Mouse (Mus musculus): Measurements from ENCODE around the gene Ovca2. TPM values are rescaled to one million over a fixed set of nuclear protein-coding genes. Genes with fewer than 3 reads are reported as not detected.

The Ovca2 gene
- polyA plus RNA-seq, 1 experiment from 2014 or later, result 24.9 TPM

DNA sequence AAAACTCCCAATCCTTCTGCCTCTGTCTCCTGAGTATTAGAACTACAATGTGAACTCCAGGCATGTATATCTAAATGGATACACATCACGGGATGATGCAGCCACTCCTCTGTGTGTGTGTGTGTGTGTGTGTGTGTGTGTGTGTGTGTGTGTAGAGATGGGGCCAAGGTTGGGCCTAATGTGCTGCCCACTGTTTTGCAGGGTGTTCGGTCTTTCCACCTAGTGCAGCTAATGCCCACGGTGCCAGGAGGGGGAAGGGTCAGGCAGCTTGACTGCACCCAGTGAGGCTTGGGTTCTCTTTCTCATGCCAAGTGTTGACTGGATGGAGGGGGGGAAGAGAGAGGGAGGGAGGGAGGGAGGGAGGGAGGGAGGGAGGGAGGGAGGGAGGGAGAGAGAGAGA lies 34.2 kb upstream of the Ovca2 start:
- no peak overlapping the region for H3K9ac ChIP-seq (ENCODE audit: low read depth, low read length)
- 55% methylated on average over 3 of the region's 3 CpGs for WGBS
- H3K27ac ChIP-seq (ENCODE audit: low read depth, low read length), result peak overlapping the region; percentile 34; the same call in 1 of the 2 replicates
- peaks cover 55% of the 10 kb centered on the region for H3K4me1 ChIP-seq (replicated peaks; ENCODE audit: control insufficient read depth, insufficient read depth, low read length)
- H3K4me3 ChIP-seq (ENCODE audit: low read depth, low read length), result no peak overlapping the region
- ATAC-seq (replicated peaks; ENCODE audit: low FRiP score), result no peak
- DNase-seq (ENCODE audit: low spot score), result no peak
- no peaks in the 10 kb centered on the region for H3K36me3 ChIP-seq (ENCODE audit: control insufficient read depth, insufficient read depth, low read length)
- H3K27me3 ChIP-seq (replicated peaks; ENCODE audit: control insufficient read depth, insufficient read depth, low read length), result 0 out of 2 replicates have a peak, but pooled peaks cover 13% of the 10 kb centered on the region
- H3K9me3 ChIP-seq (ENCODE audit: control insufficient read depth, low read length), result no peaks in the 10 kb centered on the region
- no peak overlapping the region for H3K4me2 ChIP-seq

DNA sequence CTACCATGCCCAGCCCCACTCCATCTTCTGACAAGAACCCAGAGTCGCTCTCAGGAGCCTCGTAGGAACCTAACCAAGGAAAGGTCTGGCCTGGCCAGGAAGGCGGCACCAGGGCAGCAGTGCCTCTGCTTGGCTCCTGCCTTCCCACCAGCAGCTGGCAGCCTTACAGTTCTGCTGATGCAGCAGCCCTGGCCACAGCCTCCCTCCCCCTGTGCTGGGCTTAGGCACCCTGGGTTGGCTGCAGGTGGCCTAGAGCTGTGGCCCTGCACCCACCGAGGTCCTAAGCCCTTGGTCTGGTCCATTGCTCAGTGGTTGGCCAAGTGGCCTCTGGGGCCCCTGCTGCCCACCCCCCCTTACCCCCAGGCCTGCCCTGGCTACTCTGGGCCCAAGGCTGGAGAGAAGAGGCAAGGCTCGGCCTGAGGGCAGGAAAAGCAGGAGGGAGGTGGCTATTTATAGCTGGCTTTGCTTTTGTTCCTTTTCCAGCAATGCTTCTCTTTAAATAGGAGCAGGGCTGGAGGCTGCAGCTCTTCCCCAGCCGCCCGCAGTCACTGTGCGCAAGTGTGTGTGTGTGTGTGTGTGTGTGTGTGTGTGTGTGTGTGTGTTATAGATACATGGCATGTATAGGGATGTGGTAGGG lies 33.5 kb upstream of the Ovca2 start:
- Histone ChIP-seq H3K4me1 (replicated peaks; ENCODE audit: control insufficient read depth, insufficient read depth, low read length) (peaks cover 55% of the 10 kb centered on the region), H3K4me3 (ENCODE audit: low read depth, low read length) (no peak overlapping the region), H3K27me3 (replicated peaks; ENCODE audit: control insufficient read depth, insufficient read depth, low read length) (0 out of 2 replicates have a peak, but pooled peaks cover 13% of the 10 kb centered on the region), H3K36me3 (ENCODE audit: control insufficient read depth, insufficient read depth, low read length) (no peaks in the 10 kb centered on the region), H3K27ac (ENCODE audit: low read depth, low read length) (peak overlapping the region; percentile 49; the same call in 1 of the 2 replicates), H3K4me2 (no peak overlapping the region; the same call in 1 of the 2 replicates), H3K9me3 (ENCODE audit: control insufficient read depth, low read length) (no peaks in the 10 kb centered on the region), H3K9ac (ENCODE audit: low read depth, low read length) (no peak overlapping the region)
- no peak for DNase-seq (ENCODE audit: low spot score)
- ATAC-seq (replicated peaks; ENCODE audit: low FRiP score), result no peak
- 62% methylated on average over 8 of the region's 8 CpGs for WGBS

DNA sequence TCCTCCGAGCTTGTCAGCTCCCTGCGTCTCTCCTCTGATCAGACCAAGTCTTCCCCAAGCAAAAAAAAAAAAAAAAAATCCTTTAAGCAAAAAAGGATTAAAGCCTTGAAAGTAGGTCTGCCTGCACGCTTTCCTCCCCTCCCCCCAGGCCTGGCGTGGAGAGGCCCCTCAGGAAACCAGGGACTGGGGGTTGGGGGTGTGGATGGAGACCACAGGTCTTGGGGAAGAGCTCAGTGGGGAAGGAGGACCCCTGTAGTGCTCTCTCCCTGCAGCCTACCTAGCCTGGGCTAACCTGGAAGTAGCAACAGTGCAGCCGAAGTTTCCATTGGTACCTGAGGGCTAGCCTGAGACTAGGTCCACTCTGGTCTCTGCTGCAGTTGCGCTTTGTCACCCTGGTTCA lies 32.1 kb upstream of the Ovca2 start:
- peaks cover 53% of the 10 kb centered on the region for H3K4me1 ChIP-seq (replicated peaks; ENCODE audit: control insufficient read depth, insufficient read depth, low read length)

GRCm38 (mm10) chr11:75210093-75210492 lies 31.5 kb upstream of the Ovca2 start:
- no peak overlapping the region for H3K4me3 ChIP-seq (ENCODE audit: low read depth, low read length)
- 46% methylated on average over 4 of the region's 4 CpGs for WGBS
- H3K9me3 ChIP-seq (ENCODE audit: control insufficient read depth, low read length), result no peaks in the 10 kb centered on the region
- DNase-seq (ENCODE audit: low spot score), result no peak
- 0 out of 2 replicates have a peak, but pooled peaks cover 9% of the 10 kb centered on the region for H3K27me3 ChIP-seq (replicated peaks; ENCODE audit: control insufficient read depth, insufficient read depth, low read length)
- H3K36me3 ChIP-seq (ENCODE audit: control insufficient read depth, insufficient read depth, low read length), result no peaks in the 10 kb centered on the region
- H3K4me1 ChIP-seq (replicated peaks; ENCODE audit: control insufficient read depth, insufficient read depth, low read length), result peaks cover 50% of the 10 kb centered on the region
- ATAC-seq (replicated peaks; ENCODE audit: low FRiP score), result peak; percentile 85
- peak overlapping the region; percentile 51 for H3K4me2 ChIP-seq
- H3K9ac ChIP-seq (ENCODE audit: low read depth, low read length), result peak overlapping the region; percentile 60
- H3K27ac ChIP-seq (ENCODE audit: low read depth, low read length), result peak overlapping the region; percentile 72

More for the DNA sequence above, 32.1 kb upstream of the Ovca2 start:
- DNase-seq (ENCODE audit: low spot score), result no peak
- no peaks in the 10 kb centered on the region for H3K36me3 ChIP-seq (ENCODE audit: control insufficient read depth, insufficient read depth, low read length)
- no peak overlapping the region for H3K4me3 ChIP-seq (ENCODE audit: low read depth, low read length)
- H3K27ac ChIP-seq (ENCODE audit: low read depth, low read length), result peak overlapping the region; percentile 30; the same call in 1 of the 2 replicates
- 46% methylated on average over 6 of the region's 6 CpGs for WGBS
- no peaks in the 10 kb centered on the region for H3K9me3 ChIP-seq (ENCODE audit: control insufficient read depth, low read length)
- peak overlapping the region; percentile 51 for H3K9ac ChIP-seq (ENCODE audit: low read depth, low read length)
- H3K4me2 ChIP-seq, result peak overlapping the region; percentile 51; the same call in 1 of the 2 replicates
- no peak for ATAC-seq (replicated peaks; ENCODE audit: low FRiP score)
- H3K27me3 ChIP-seq (replicated peaks; ENCODE audit: control insufficient read depth, insufficient read depth, low read length), result 0 out of 2 replicates have a peak, but pooled peaks cover 13% of the 10 kb centered on the region

DNA sequence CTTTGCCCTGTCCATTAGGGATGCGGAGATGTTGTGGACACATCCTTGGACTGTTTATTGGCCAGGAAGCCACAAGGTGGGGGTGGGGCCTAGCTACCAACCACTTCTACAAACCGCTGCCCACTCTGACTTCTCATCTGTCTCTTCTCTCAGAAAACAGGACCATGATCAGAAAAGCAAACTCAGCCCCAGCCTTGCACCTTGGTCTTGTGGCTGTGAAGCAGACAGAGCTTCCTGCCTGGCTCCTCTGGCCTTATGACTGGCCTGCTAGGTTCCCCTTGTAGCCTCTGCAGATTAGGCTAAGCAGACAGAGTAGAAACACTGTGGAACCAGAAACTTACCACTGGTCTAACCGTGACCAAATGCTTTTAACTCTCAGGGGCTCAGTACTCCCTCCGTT lies 30.7 kb upstream of the Ovca2 start:
- H3K9ac ChIP-seq (ENCODE audit: low read depth, low read length), result peak overlapping the region; percentile 60; the same call in 1 of the 2 replicates
- H3K9me3 ChIP-seq (ENCODE audit: control insufficient read depth, low read length), result no peaks in the 10 kb centered on the region
- ATAC-seq (replicated peaks; ENCODE audit: low FRiP score) (no peak), DNase-seq (ENCODE audit: low spot score) (no peak)
- H3K4me1 ChIP-seq (replicated peaks; ENCODE audit: control insufficient read depth, insufficient read depth, low read length), result peaks cover 54% of the 10 kb centered on the region
- H3K27ac ChIP-seq (ENCODE audit: low read depth, low read length), result peak overlapping the region; percentile 72
- H3K4me2 ChIP-seq, result peak overlapping the region; percentile 51
- no peaks in the 10 kb centered on the region for H3K36me3 ChIP-seq (ENCODE audit: control insufficient read depth, insufficient read depth, low read length)
- H3K27me3 ChIP-seq (replicated peaks; ENCODE audit: control insufficient read depth, insufficient read depth, low read length), result 0 out of 2 replicates have a peak, but pooled peaks cover 9% of the 10 kb centered on the region
- H3K4me3 ChIP-seq (ENCODE audit: low read depth, low read length), result no peak overlapping the region
- 52% methylated on average over 4 of the region's 4 CpGs for WGBS

- H3K9ac ChIP-seq (ENCODE audit: low read depth, low read length), result no peak overlapping the region
- WGBS, result 78% methylated on average over 4 of the region's 4 CpGs
- DNase-seq (ENCODE audit: low spot score) (no peak), ATAC-seq (replicated peaks; ENCODE audit: low FRiP score) (no peak)
- H3K4me3 ChIP-seq (ENCODE audit: low read depth, low read length), result no peak overlapping the region
- H3K27ac ChIP-seq (ENCODE audit: low read depth, low read length), result no peak overlapping the region
- no peak overlapping the region for H3K4me2 ChIP-seq
- H3K9me3 ChIP-seq (ENCODE audit: control insufficient read depth, low read length), result no peaks in the 10 kb centered on the region
- H3K36me3 ChIP-seq (ENCODE audit: control insufficient read depth, insufficient read depth, low read length), result no peaks in the 10 kb centered on the region
- peaks cover 48% of the 10 kb centered on the region for H3K4me1 ChIP-seq (replicated peaks; ENCODE audit: control insufficient read depth, insufficient read depth, low read length)
- H3K27me3 ChIP-seq (replicated peaks; ENCODE audit: control insufficient read depth, insufficient read depth, low read length), result no peaks in the 10 kb centered on the region
Observed at GRCm38 (mm10) chr11:75206347-75206746, 27.7 kb upstream of the Ovca2 start.

DNA sequence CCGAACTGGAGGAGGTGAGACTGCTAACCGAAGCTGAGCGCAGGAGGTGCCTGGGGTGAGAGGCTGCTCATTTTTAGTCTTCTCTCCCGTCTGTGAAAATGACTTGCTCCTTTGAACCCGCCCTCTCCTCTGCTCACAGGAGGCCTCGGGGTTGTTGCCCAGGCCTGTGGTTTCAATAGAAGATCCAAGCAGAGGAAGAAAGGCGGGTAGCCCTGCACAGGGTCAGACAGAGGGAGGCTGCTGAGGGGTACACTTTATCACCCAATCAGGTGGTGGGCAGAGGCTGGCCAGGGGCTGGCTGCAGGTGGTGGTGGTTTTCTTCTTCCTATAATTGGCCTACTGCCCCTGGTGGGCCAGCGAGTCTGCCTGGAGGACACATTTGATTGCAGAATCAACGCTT lies 25.8 kb upstream of the Ovca2 start:
- Histone ChIP-seq H3K4me1 (replicated peaks; ENCODE audit: control insufficient read depth, insufficient read depth, low read length) (peaks cover 30% of the 10 kb centered on the region), H3K9ac (ENCODE audit: low read depth, low read length) (no peak overlapping the region)
- 53% methylated on average over 9 of the region's 9 CpGs for WGBS

GRCm38 (mm10) chr11:75203926-75204325 lies 25.3 kb upstream of the Ovca2 start:
- Histone ChIP-seq H3K4me1 (replicated peaks; ENCODE audit: control insufficient read depth, insufficient read depth, low read length) (peaks cover 26% of the 10 kb centered on the region), H3K9me3 (ENCODE audit: control insufficient read depth, low read length) (no peaks in the 10 kb centered on the region), H3K36me3 (ENCODE audit: control insufficient read depth, insufficient read depth, low read length) (no peaks in the 10 kb centered on the region), H3K4me3 (ENCODE audit: low read depth, low read length) (no peak overlapping the region), H3K4me2 (no peak overlapping the region), H3K9ac (ENCODE audit: low read depth, low read length) (no peak overlapping the region), H3K27ac (ENCODE audit: low read depth, low read length) (no peak overlapping the region), H3K27me3 (replicated peaks; ENCODE audit: control insufficient read depth, insufficient read depth, low read length) (peaks cover under 1% of the 10 kb centered on the region; the same call in 1 of the 2 replicates)
- 85% methylated on average over 4 of the region's 4 CpGs for WGBS
- no peak for DNase-seq (ENCODE audit: low spot score)
- no peak for ATAC-seq (replicated peaks; ENCODE audit: low FRiP score)

More for the DNA sequence above, 25.8 kb upstream of the Ovca2 start:
- ATAC-seq (replicated peaks; ENCODE audit: low FRiP score) (no peak), DNase-seq (ENCODE audit: low spot score) (no peak)
- no peaks in the 10 kb centered on the region for H3K36me3 ChIP-seq (ENCODE audit: control insufficient read depth, insufficient read depth, low read length)
- no peaks in the 10 kb centered on the region for H3K27me3 ChIP-seq (replicated peaks; ENCODE audit: control insufficient read depth, insufficient read depth, low read length)
- no peaks in the 10 kb centered on the region for H3K9me3 ChIP-seq (ENCODE audit: control insufficient read depth, low read length)
- no peak overlapping the region for H3K27ac ChIP-seq (ENCODE audit: low read depth, low read length)
- no peak overlapping the region for H3K4me3 ChIP-seq (ENCODE audit: low read depth, low read length)
- H3K4me2 ChIP-seq, result no peak overlapping the region

DNA sequence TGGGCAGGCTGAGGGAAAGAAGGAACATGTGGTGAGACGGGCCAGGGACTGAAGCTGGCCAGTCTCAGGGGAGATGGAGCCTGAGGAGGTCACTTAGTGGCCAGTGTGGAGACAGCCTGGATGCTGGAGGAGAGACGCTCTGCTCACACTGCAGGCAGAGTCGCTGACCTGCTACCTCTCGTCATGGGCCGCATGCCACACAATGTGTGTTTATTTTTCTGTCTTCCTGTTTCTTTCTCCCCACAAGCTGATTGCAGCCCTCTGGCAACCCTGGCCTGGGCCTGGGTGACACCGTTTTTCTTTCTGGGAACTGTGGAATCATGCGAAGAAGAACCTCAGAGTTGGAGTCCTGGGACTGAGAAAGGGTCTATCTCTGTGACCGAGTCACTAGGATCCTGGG lies 23.1 kb upstream of the Ovca2 start:
- DNase-seq (ENCODE audit: low spot score) (no peak), ATAC-seq (replicated peaks; ENCODE audit: low FRiP score) (no peak)
- Histone ChIP-seq H3K27me3 (replicated peaks; ENCODE audit: control insufficient read depth, insufficient read depth, low read length) (peaks cover 19% of the 10 kb centered on the region), H3K4me2 (no peak overlapping the region), H3K4me3 (ENCODE audit: low read depth, low read length) (no peak overlapping the region), H3K4me1 (replicated peaks; ENCODE audit: control insufficient read depth, insufficient read depth, low read length) (peaks cover 22% of the 10 kb centered on the region), H3K9ac (ENCODE audit: low read depth, low read length) (no peak overlapping the region), H3K27ac (ENCODE audit: low read depth, low read length) (no peak overlapping the region), H3K9me3 (ENCODE audit: control insufficient read depth, low read length) (no peaks in the 10 kb centered on the region), H3K36me3 (ENCODE audit: control insufficient read depth, insufficient read depth, low read length) (no peaks in the 10 kb centered on the region)
- WGBS, result 58% methylated on average over 8 of the region's 8 CpGs
